15 mouse cellular contexts compared by ENCODE assay signal in genomic region chr16:25786457-25786856, GRCm38 (mm10).
"Had no signal": no experiment of that assay in that cellular context is flagged by ENCODE, and none has a peak within 500 bp of the region (broad histone marks: within the 10 kb centered on the region; RNA-seq: fewer than 3 reads in every experiment).

No protein-coding gene starts in this region.

- H3K4me3 ChIP-seq: layer of hippocampus, adult 2 months; left cerebral cortex, adult 2 months; liver, embryonic 13.5 days; midbrain, embryonic 12.5 days; midbrain, embryonic 15.5 days; neural tube, embryonic 13.5 days had no signal

- H3K27me3 ChIP-seq: liver, embryonic 13.5 days; midbrain, embryonic 12.5 days; midbrain, embryonic 15.5 days; neural tube, embryonic 13.5 days had no signal

- H3K4me2 ChIP-seq: liver, embryonic 13.5 days; midbrain, embryonic 12.5 days; midbrain, embryonic 15.5 days; neural tube, embryonic 13.5 days had no signal

- H3K36me3 ChIP-seq: liver, embryonic 13.5 days; midbrain, embryonic 12.5 days; midbrain, embryonic 15.5 days; neural tube, embryonic 13.5 days had no signal

- DNase-seq: kidney, postnatal 25 days; layer of hippocampus, adult 9-11 months; layer of hippocampus, postnatal 36 days; liver, embryonic 13.5 days; lung, adult 2 months; retina, postnatal 1 day; right cerebral cortex, postnatal 25 days; spleen, adult 18-20 months; thymus, adult 18-20 months; thymus, postnatal 4 days had no signal
